Mouse (Mus musculus) cerebellum, adult 2 months (tissue): Measurements from ENCODE around the gene Ccdc57.

Source experiments
- CTCF ChIP-seq: fragments of 200-500 bp; IDR thresholded peaks from 2 replicates; pipeline ENCODE4 v1.5.1; 2011; ENCODE audit warnings: low read depth, mild to moderate bottlenecking, control low read depth, low read length, moderate library complexity, borderline replicate concordance; ENCODE audit not compliant: insufficient read depth
- POLR2A ChIP-seq: fragments of 200-500 bp; IDR thresholded peaks from 2 replicates; pipeline ENCODE4 v1.6.1; 2011; ENCODE audit warnings: low read length, control low read depth, borderline replicate concordance; ENCODE audit not compliant: insufficient read depth

- TF ChIP-seq CTCF (no peak), POLR2A (no peak)
Observed at GRCm38 (mm10) chr11:120830686-120831085, 102.0 kb downstream of the Ccdc57 start.
